Comparison of ENCODE assay signal across 18 mouse cellular contexts in genomic region chr10:31351056-31351455, GRCm38 (mm10).
"Had no signal": no experiment of that assay in that cellular context is flagged by ENCODE, and none has a peak within 500 bp of the region (broad histone marks: within the 10 kb centered on the region; RNA-seq: fewer than 3 reads in every experiment).

No protein-coding gene starts in this region.

- H3K4me3 ChIP-seq: lung, embryonic 15.5 days; megakaryocyte, embryonic 14.5 days; midbrain, embryonic 13.5 days; midbrain, embryonic 15.5 days; neural tube, embryonic 12.5 days had no signal

- H3K4me1 ChIP-seq: lung, embryonic 15.5 days; megakaryocyte, embryonic 14.5 days; midbrain, embryonic 13.5 days; midbrain, embryonic 15.5 days; neural tube, embryonic 12.5 days had no signal

- H3K27ac ChIP-seq: lung, embryonic 15.5 days; macrophage; midbrain, embryonic 13.5 days; midbrain, embryonic 15.5 days; neural tube, embryonic 12.5 days had no signal

- H3K4me2 ChIP-seq: lung, embryonic 15.5 days; midbrain, embryonic 11.5 days; midbrain, embryonic 13.5 days; midbrain, embryonic 15.5 days; neural tube, embryonic 12.5 days had no signal

- H3K9ac ChIP-seq: liver, postnatal 0 days; lung, embryonic 15.5 days; midbrain, embryonic 13.5 days; midbrain, embryonic 15.5 days; neural tube, embryonic 12.5 days had no signal

- DNase-seq: liver, postnatal 0 days; lung, adult 2 months; lung, postnatal 14 days; lung, postnatal 36 days; right cerebral cortex, postnatal 14 days; right cerebral cortex, postnatal 4 days; spleen, adult 18-20 months; thymus, adult 2 months; thymus, postnatal 25 days; thymus, postnatal 4 days had no signal

- H3K36me3 ChIP-seq: lung, embryonic 15.5 days; midbrain, embryonic 13.5 days; midbrain, embryonic 15.5 days; neural tube, embryonic 12.5 days had no signal

- ATAC-seq: liver, postnatal 0 days; lung, postnatal 0 days; midbrain, embryonic 13.5 days; midbrain, embryonic 15.5 days had no signal

- H3K9me3 ChIP-seq: lung, embryonic 15.5 days; megakaryocyte, embryonic 14.5 days; midbrain, embryonic 13.5 days; midbrain, embryonic 15.5 days; neural tube, embryonic 12.5 days had no signal

- H3K27me3 ChIP-seq: lung, embryonic 15.5 days; megakaryocyte, embryonic 14.5 days; midbrain, embryonic 13.5 days; midbrain, embryonic 15.5 days; neural tube, embryonic 12.5 days had no signal
